24 mouse cellular contexts compared by ENCODE assay signal in the genomic region with DNA sequence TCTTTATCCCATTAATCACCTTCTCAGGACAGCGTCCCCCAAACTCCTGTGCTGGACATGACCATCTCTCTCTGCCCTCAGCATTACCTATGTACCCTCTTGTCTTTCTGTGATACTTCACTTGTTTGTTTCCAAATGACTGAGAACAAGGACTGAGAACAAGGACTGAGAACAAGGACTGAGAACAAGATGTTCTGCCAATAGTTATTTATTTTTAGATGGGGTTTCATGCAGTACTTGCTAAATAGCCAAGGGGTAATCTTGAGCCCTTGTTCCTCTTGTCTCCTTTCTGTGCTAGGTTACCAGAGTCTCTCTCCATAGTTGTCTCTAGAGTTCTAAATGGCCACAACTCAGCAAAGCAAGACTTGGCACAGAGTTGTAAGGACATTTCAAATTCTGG. TPM values are rescaled to one million over a fixed set of nuclear protein-coding genes. Genes with fewer than 3 reads are reported as not detected.
"Had no signal": no experiment of that assay in that cellular context is flagged by ENCODE, and none has a peak within 500 bp of the region (broad histone marks: within the 10 kb centered on the region; RNA-seq: fewer than 3 reads in every experiment).

No protein-coding gene starts in this region.

- H3K9ac ChIP-seq: liver, embryonic 15.5 days; lung, embryonic 15.5 days; midbrain, embryonic 12.5 days; neural tube, embryonic 13.5 days; neural tube, embryonic 15.5 days had no signal

- H3K27me3 ChIP-seq: lung, embryonic 15.5 days; midbrain, embryonic 12.5 days; neural tube, embryonic 13.5 days; neural tube, embryonic 15.5 days had no signal

- H3K27ac ChIP-seq: liver, embryonic 15.5 days; lung, embryonic 15.5 days; midbrain, embryonic 10.5 days; midbrain, embryonic 12.5 days; neural tube, embryonic 13.5 days; neural tube, embryonic 15.5 days had no signal

- ATAC-seq: midbrain, embryonic 16.5 days had no signal

- H3K4me3 ChIP-seq: liver, embryonic 15.5 days; lung, embryonic 15.5 days; midbrain, embryonic 10.5 days; midbrain, embryonic 12.5 days; myocyte; neural tube, embryonic 13.5 days; neural tube, embryonic 15.5 days had no signal

- H3K36me3 ChIP-seq: liver, embryonic 15.5 days; lung, embryonic 15.5 days; midbrain, embryonic 10.5 days; midbrain, embryonic 12.5 days; neural tube, embryonic 13.5 days; neural tube, embryonic 15.5 days had no signal

- H3K4me1 ChIP-seq: liver, embryonic 15.5 days; lung, embryonic 15.5 days; midbrain, embryonic 12.5 days; neural tube, embryonic 13.5 days; neural tube, embryonic 15.5 days had no signal

- H3K9me3 ChIP-seq: liver, embryonic 15.5 days; lung, embryonic 15.5 days; midbrain, embryonic 10.5 days; midbrain, embryonic 12.5 days; neural tube, embryonic 13.5 days; neural tube, embryonic 15.5 days had no signal

- H3K4me2 ChIP-seq: liver, embryonic 15.5 days; lung, embryonic 15.5 days; midbrain, embryonic 12.5 days; neural tube, embryonic 13.5 days; neural tube, embryonic 15.5 days had no signal

- DNase-seq: lung, adult 2 months; lung, postnatal 10 days; lung, postnatal 36 days; midbrain, embryonic 14.5 days; retina, postnatal 1 day; right cerebral cortex, adult 18-20 months; right cerebral cortex, postnatal 25 days; right cerebral cortex, postnatal 4 days; spleen, adult 18-20 months; thymus, adult 18-20 months; thymus, postnatal 14 days; thymus, postnatal 36 days had no signal

RNA-seq across cellular contexts. Expression of a gene that starts 13.1 kb away (rescaled TPM):
- total RNA-seq: megakaryocyte, adult 5-6 weeks; megakaryocyte-erythroid progenitor cell, adult 5-6 weeks had no signal
- polyA plus RNA-seq: midbrain, embryonic 10.5 days; midbrain, embryonic 12.5 days; midbrain, embryonic 14.5 days; midbrain, embryonic 16.5 days; neural tube, embryonic 11.5 days; neural tube, embryonic 13.5 days; neural tube, embryonic 15.5 days; stomach, embryonic 14.5 days had no signal
